Mouse (Mus musculus) testis, adult 2 months (tissue): Measurements from ENCODE around the gene Celf3.

ENCODE experiments used
- CTCF ChIP-seq: fragments of 200-500 bp; IDR thresholded peaks from 2 replicates; pipeline ENCODE4 v1.5.1; 2012; ENCODE audit warnings: low read depth, mild to moderate bottlenecking, inconsistent platforms, low read length, moderate library complexity; ENCODE audit not compliant: control insufficient read depth, insufficient read depth, insufficient replicate concordance
- POLR2A ChIP-seq: fragments of 200-500 bp; IDR thresholded peaks from 2 replicates; pipeline ENCODE4 v1.6.1; 2012; ENCODE audit warnings: low read depth, mild to moderate bottlenecking, inconsistent platforms, low read length, moderate library complexity; ENCODE audit not compliant: control insufficient read depth

- TF ChIP-seq CTCF (no peak), POLR2A (no peak)
Observed at GRCm38 (mm10) chr3:94473567-94474232, 4.4 kb upstream of the Celf3 start.
